Mouse (Mus musculus) bone marrow, adult 2 months (tissue): ENCODE measurements around the gene Sema4c. TPM values are rescaled to one million over a fixed set of nuclear protein-coding genes. Genes with fewer than 3 reads are reported as not detected.

Experiments used
- H3K27ac ChIP-seq: fragments of 200-500 bp; 2 replicates; pipeline ENCODE4 v1.5.1; 2012; ENCODE audit warnings: low read depth, mild to moderate bottlenecking, control low read depth, inconsistent platforms, low read length; ENCODE audit not compliant: control insufficient read depth, poor library complexity, insufficient read depth
- H3K4me1 ChIP-seq: fragments of 200-500 bp; 2 replicates; pipeline ENCODE4 v1.6.1; 2011; ENCODE audit warnings: low read length; ENCODE audit not compliant: control insufficient read depth, insufficient read depth
- H3K4me3 ChIP-seq: fragments of 200-500 bp; replicated peaks from 2 replicates; pipeline ENCODE3; 2011; ENCODE audit warnings: mild to moderate bottlenecking, low read depth, low read length, control low read depth; ENCODE audit not compliant: control insufficient read depth
- CTCF ChIP-seq: fragments of 200-500 bp; IDR thresholded peaks from 2 replicates; pipeline ENCODE4 v1.5.1; 2011; ENCODE audit warnings: low read length, control low read depth; ENCODE audit not compliant: control insufficient read depth, insufficient read depth
- POLR2A ChIP-seq: fragments of 200-500 bp; IDR thresholded peaks from 2 replicates; pipeline ENCODE4 v1.6.1; 2011; ENCODE audit warnings: low read depth, mild to moderate bottlenecking, control low read depth, low read length, borderline replicate concordance; ENCODE audit not compliant: control insufficient read depth
- WGBS: fragments of 180-500 bp; shearing (Covaris S2); methylation state at CpG from one replicate; pipeline ENCODE4 v1.1.7; 2018; 5-methylcytosine and 5-hydroxymethylcytosine counted together
- polyA plus RNA-seq: library from polyadenylated mRNA; stranded (reverse); fragments of >200 nt; gene quantifications from 2 replicates; pipeline ENCODE4 v1.2.4, GENCODE M21; 2011; ENCODE audit warnings: low replicate concordance; ENCODE audit not compliant: missing spikeins, insufficient read depth, insufficient read length

Gene Sema4c
- polyA plus RNA-seq, 1 experiment = 4.8 TPM

DNA sequence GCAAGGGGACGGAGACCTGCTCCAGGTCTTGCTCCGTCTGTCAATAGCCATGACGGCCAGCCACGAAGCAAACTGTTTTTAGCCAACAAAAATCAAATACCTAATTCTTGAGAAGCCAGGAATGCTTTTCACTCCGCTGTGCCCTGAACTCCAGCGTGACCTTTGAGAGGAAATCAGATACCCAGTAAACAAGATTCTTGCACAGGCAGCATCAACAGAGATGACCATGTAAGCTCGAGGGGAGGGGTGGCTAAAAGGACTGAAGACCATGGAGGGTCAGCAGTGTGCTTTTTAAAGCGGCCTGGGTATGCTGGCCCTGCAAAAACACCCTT, 21.8 kb downstream of the Sema4c start:
- Histone ChIP-seq H3K27ac (no peak overlapping the region), H3K4me1 (no peaks in the 10 kb centered on the region), H3K4me3 (no peak overlapping the region)
- WGBS = 85% methylated on average over 8 of the region's 8 CpGs
- no peak for TF ChIP-seq CTCF
- no peak for TF ChIP-seq POLR2A

- H3K4me1 ChIP-seq = no peaks in the 10 kb centered on the region
- H3K4me3 ChIP-seq = no peak overlapping the region
- TF ChIP-seq CTCF = no peak
- no peak for TF ChIP-seq POLR2A
- H3K27ac ChIP-seq = no peak overlapping the region
- WGBS = 84% methylated on average over 11 of the region's 11 CpGs
Measured at GRCm38 (mm10) chr1:36535477-36536396, 22.4 kb downstream of the Sema4c start.

DNA sequence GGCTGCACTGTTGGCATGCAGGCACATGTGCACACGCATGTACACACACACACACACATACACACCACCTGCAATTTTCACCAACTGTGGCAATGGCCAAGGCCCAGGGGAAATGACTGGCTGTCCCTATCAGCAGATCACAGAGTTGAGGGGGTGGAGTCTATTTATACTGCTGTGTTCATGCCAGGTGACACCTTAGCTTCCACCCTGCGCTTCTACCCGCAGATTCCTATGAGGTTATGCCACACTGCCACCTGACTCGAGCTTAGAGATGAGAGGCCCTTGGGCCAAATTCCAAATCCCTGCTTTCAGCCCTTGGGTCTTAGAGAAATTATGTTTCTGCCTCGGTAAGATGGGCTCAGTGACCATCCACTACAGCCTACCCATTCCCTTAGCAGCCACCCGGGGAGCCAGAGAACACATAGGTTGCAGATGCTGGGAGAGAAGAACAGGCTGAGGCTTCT, 23.5 kb downstream of the Sema4c start:
- Histone ChIP-seq H3K27ac (no peak overlapping the region), H3K4me3 (no peak overlapping the region), H3K4me1 (no peaks in the 10 kb centered on the region)
- no peak for TF ChIP-seq CTCF
- no peak for TF ChIP-seq POLR2A
- 12% methylated on average over 6 of the region's 6 CpGs for WGBS

DNA sequence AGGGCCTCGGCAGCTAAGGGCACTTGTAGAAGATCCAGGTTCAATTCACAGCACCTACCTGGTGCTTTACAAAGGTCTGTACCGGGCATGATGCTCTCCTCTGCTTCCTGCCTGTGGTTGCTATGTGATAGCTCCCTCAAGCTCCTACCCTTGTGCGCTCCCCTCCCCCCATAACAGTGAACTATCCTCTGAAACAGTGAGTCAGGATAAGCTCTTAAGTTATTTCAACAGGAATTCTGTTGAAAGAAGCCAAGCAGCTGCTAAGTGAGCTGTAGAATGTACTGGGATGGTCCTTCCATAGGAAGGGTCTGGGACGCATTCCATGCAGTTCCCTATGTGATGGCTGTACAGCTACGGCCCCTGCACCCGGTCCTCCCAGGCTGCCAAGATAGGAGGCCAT, 24.6 kb downstream of the Sema4c start:
- no peak overlapping the region for H3K4me3 ChIP-seq
- no peak for TF ChIP-seq POLR2A
- no peak for TF ChIP-seq CTCF
- H3K27ac ChIP-seq = no peak overlapping the region
- 85% methylated on average over 6 of the region's 6 CpGs for WGBS
- H3K4me1 ChIP-seq = no peaks in the 10 kb centered on the region

DNA sequence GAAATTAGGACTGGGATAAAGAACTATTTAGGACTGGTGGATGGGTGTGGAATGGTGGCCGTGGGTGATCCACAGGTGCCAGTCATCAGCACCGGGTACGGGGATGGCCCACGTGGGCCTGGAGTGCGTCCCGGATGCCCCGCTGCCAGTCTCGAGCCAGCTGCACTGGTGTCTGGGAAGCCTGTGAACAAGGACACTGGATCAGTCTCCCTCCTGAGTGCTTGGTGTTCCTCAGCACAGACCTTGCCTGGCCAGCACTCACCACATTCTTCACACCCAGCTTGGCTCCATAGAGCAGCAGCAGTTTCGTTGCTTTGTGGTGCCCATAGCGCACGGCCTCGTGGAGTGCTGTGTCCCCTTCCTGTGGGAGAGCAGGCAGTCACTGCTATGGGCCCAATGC, 26.7 kb downstream of the Sema4c start:
- TF ChIP-seq CTCF = no peak
- TF ChIP-seq POLR2A = no peak
- Histone ChIP-seq H3K27ac (no peak overlapping the region), H3K4me1 (no peaks in the 10 kb centered on the region), H3K4me3 (no peak overlapping the region)
- 87% methylated on average over 12 of the region's 12 CpGs for WGBS

DNA sequence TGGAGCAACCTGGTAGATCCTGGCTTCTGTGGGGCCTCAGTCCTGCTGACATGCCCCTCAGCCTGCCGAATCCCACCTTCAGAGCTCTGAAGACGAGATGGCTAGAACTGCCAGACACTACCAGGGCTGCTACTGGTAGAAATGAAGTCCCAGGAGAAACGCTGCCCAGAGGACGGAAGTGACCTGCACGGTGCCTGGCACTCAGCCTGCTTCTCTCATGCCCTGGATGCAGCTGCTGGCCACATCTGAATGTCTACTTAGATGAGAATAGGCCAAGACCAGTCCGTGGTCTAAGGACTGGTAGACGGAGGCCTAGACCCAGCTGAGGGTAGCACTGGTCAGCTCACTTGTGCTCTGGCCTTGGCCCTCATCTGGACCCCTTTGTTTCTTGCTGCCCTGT, 27.2 kb downstream of the Sema4c start:
- TF ChIP-seq CTCF = no peak
- no peak for TF ChIP-seq POLR2A
- Histone ChIP-seq H3K4me3 (no peak overlapping the region), H3K4me1 (no peaks in the 10 kb centered on the region), H3K27ac (no peak overlapping the region)
- WGBS = 86% methylated on average over 7 of the region's 7 CpGs

- Histone ChIP-seq H3K27ac (no peak overlapping the region), H3K4me3 (no peak overlapping the region), H3K4me1 (no peaks in the 10 kb centered on the region)
- 83% methylated on average over 8 of the region's 8 CpGs for WGBS
- TF ChIP-seq CTCF (no peak), POLR2A (no peak)
Measured at GRCm38 (mm10) chr1:36530485-36530884, 27.7 kb downstream of the Sema4c start.

GRCm38 (mm10) chr1:36529875-36530274, 28.3 kb downstream of the Sema4c start:
- 88% methylated on average over 4 of the region's 4 CpGs for WGBS
- Histone ChIP-seq H3K4me3 (no peak overlapping the region), H3K4me1 (no peaks in the 10 kb centered on the region), H3K27ac (no peak overlapping the region)
- no peak for TF ChIP-seq POLR2A
- TF ChIP-seq CTCF = no peak

GRCm38 (mm10) chr1:36529274-36529673, 28.9 kb downstream of the Sema4c start:
- no peak for TF ChIP-seq POLR2A
- TF ChIP-seq CTCF = no peak
- H3K4me1 ChIP-seq = no peaks in the 10 kb centered on the region
- no peak overlapping the region for H3K27ac ChIP-seq
- 86% methylated on average over 4 of the region's 4 CpGs for WGBS
- H3K4me3 ChIP-seq = no peak overlapping the region
